Mouse (Mus musculus): ENCODE data around the gene Fam131b. TPM values are rescaled to one million over a fixed set of nuclear protein-coding genes. Genes with fewer than 3 reads are reported as not detected.

Gene Fam131b
- total and polyA plus RNA-seq, 3 experiments = 0.04 to 0.09 (median 0.05) TPM

DNA sequence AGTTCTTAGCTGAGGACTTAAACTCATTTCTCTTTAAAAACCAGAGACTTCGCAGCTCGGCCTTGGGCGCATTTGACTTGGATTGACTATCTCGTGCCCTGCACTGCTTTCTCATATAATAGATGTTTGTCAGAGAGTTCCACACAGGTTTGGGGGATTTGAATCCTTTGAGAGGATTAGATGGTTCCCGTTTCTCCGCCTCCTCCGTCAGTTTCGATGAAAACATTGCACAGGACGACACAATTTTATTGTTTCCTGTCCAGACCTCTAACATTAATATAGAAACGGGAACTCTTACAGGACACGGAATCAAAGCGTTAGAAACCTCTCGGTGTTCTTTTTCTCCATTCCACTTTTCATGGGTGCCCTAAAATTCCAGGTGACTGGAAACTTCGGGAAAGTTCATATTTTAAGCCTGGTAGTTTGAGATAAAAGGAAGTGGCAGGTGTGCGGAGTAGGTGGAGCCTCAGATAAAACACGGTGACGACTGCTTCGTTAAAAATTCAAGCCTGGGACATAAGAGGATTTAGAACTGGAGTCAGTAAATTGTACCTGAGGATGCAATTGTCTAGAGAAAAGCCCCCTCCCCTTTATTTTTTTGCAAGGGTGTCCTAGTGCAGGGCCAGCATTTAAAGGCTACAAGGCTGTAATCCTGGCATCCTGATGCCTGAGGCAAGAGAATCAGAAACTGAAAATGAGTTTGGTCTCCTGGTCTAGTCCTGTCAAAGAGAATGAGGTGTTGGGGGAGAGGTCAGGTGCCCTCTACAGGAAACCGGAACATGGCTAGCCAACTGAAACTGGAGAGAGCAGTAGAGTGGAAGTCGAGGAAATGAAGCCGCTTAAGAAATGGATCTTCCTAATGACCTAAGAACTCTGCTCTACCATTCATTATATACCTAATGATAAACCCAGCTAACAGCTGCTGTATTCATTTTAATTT is 58.8 kb downstream of the Fam131b start:
- Histone ChIP-seq H3K79me2 (replicated peaks; ENCODE audit: control insufficient read depth, extremely low read depth, insufficient read depth, poor library complexity, severe bottlenecking) (peaks cover 19% of the 10 kb centered on the region), H3K9me3 (replicated peaks; ENCODE audit: low read length) (no peaks in the 10 kb centered on the region), H3K9ac (ENCODE audit: insufficient read depth, low read depth) (peak overlapping the region; percentile 98), H3K4me2 (ENCODE audit: insufficient read depth, low read depth, poor library complexity, severe bottlenecking) (peak overlapping the region; percentile 91), H3K4me1 (ENCODE audit: control insufficient read depth in 1 of 2, insufficient read depth in 2 of 2) (peaks cover 0 to 25% of the 10 kb centered on the region in 2 experiments; a peak in 2 of 4 replicates), H3K27ac (ENCODE audit: insufficient read depth, low read depth) (peak overlapping the region; percentile 32), H3K27me3 (replicated peaks) (no peaks in the 10 kb centered on the region), H3K36me3 (replicated peaks in 1 of 2; ENCODE audit: control insufficient read depth in 1 of 2, insufficient read depth in 1 of 2, low read length in 1 of 2) (peaks cover 30 to 35% of the 10 kb centered on the region in 2 experiments), H3K4me3 (replicated peaks in 1 of 3; ENCODE audit: low read depth in 2 of 3, low read length in 2 of 3, poor library complexity in 1 of 3) (peak overlapping the region; percentile 75 to 99 (median 91))
- dilution Hi-C loops (cut with MboI; ENCODE audit: extremely low pct_ligation_motif_present, extremely low pct_unique_long_range_greater_than_20kb, low sequenced_read_pairs) = no loop called here
- in situ Hi-C loops (cut with MboI; ENCODE audit: low pct_ligation_motif_present, low pct_unique_long_range_greater_than_20kb, low sequenced_read_pairs) = no loop called here
- peak; percentile 36 for DNase-seq (ENCODE audit: extremely low read depth)
- TF ChIP-seq CTCF (conservative IDR thresholded peaks at IDR 0.05 in 1 of 2, IDR thresholded peaks at IDR 0.05 in 1 of 2; ENCODE audit: low read depth in 2 of 2, low read length in 2 of 2) (0 out of 4 replicates have a peak, but pooled peaks of 1 of the 2 experiments have one; percentile 26), SIN3A (IDR thresholded peaks at IDR 0.05; ENCODE audit: low read length) (peak; percentile 35), NRF1 (IDR thresholded peaks at IDR 0.05; ENCODE audit: low read depth, low read length) (no peak)

Other genes with a start within 250 kb of the Fam131b start
- gene Tas2r139, start 183.7 kb downstream of the Fam131b start, total RNA-seq (2012; rRNA removed) = not detected in 2 replicates
- not detected in 2 replicates for gene Tas2r139, start 183.7 kb downstream of the Fam131b start, total RNA-seq (2014; rRNA removed)
- not detected in 2 replicates for gene Tas2r139, start 183.7 kb downstream of the Fam131b start, polyA plus RNA-seq (2012; ENCODE audit: insufficient read length, low read depth)
- gene Tas2r144, start 109.3 kb downstream of the Fam131b start, total RNA-seq (2012; rRNA removed) = not detected in 2 replicates
- gene Tas2r144, start 109.3 kb downstream of the Fam131b start, total RNA-seq (2014; rRNA removed) = not detected in 2 replicates
- not detected in 2 replicates for gene Tas2r144, start 109.3 kb downstream of the Fam131b start, polyA plus RNA-seq (2012; ENCODE audit: insufficient read length, low read depth)
- gene Gstk1, start 78.7 kb downstream of the Fam131b start, total RNA-seq (2012; rRNA removed) = 0.71 and 0.85 TPM in 2 replicates
- 0.55 and 1.0 TPM in 2 replicates for gene Gstk1, start 78.7 kb downstream of the Fam131b start, total RNA-seq (2014; rRNA removed)
- gene Gstk1, start 78.7 kb downstream of the Fam131b start, polyA plus RNA-seq (2012; ENCODE audit: insufficient read length, low read depth) = 0.44 and 0.59 TPM in 2 replicates
- not detected in 2 replicates for gene Tmem139, start 62.7 kb downstream of the Fam131b start, total RNA-seq (2012; rRNA removed)
- not detected in 2 replicates for gene Tmem139, start 62.7 kb downstream of the Fam131b start, total RNA-seq (2014; rRNA removed)
- 0.20 TPM in 1 of 2 replicates, not detected in the other for gene Tmem139, start 62.7 kb downstream of the Fam131b start, polyA plus RNA-seq (2012; ENCODE audit: insufficient read length, low read depth)
- 22.6 and 24.7 TPM in 2 replicates for gene Casp2, start 59.7 kb downstream of the Fam131b start, total RNA-seq (2012; rRNA removed)
- 42.8 and 47.8 TPM in 2 replicates for gene Casp2, start 59.7 kb downstream of the Fam131b start, total RNA-seq (2014; rRNA removed)
- gene Casp2, start 59.7 kb downstream of the Fam131b start, polyA plus RNA-seq (2012; ENCODE audit: insufficient read length, low read depth) = 29.0 and 31.6 TPM in 2 replicates
- gene Clcn1, start 38.0 kb downstream of the Fam131b start, total RNA-seq (2012; rRNA removed) = 0.04 TPM in 2 replicates
- gene Clcn1, start 38.0 kb downstream of the Fam131b start, total RNA-seq (2014; rRNA removed) = 0.08 and 0.18 TPM in 2 replicates
- 0.26 and 0.50 TPM in 2 replicates for gene Clcn1, start 38.0 kb downstream of the Fam131b start, polyA plus RNA-seq (2012; ENCODE audit: insufficient read length, low read depth)
- gene Zyx, start 25.0 kb upstream of the Fam131b start, total RNA-seq (2012; rRNA removed) = 1.8 and 2.2 TPM in 2 replicates
- 0.86 and 1.1 TPM in 2 replicates for gene Zyx, start 25.0 kb upstream of the Fam131b start, total RNA-seq (2014; rRNA removed)
- 8.0 and 11.4 TPM in 2 replicates for gene Zyx, start 25.0 kb upstream of the Fam131b start, polyA plus RNA-seq (2012; ENCODE audit: insufficient read length, low read depth)
- not detected in 2 replicates for gene Epha1, start 48.6 kb upstream of the Fam131b start, total RNA-seq (2012; rRNA removed)
- not detected in 2 replicates for gene Epha1, start 48.6 kb upstream of the Fam131b start, total RNA-seq (2014; rRNA removed)
- not detected in 2 replicates for gene Epha1, start 48.6 kb upstream of the Fam131b start, polyA plus RNA-seq (2012; ENCODE audit: insufficient read length, low read depth)
- not detected in 2 replicates for gene Tas2r143, start 75.6 kb upstream of the Fam131b start, total RNA-seq (2012; rRNA removed)
- not detected in 2 replicates for gene Tas2r143, start 75.6 kb upstream of the Fam131b start, total RNA-seq (2014; rRNA removed)
- not detected in 2 replicates for gene Tas2r143, start 75.6 kb upstream of the Fam131b start, polyA plus RNA-seq (2012; ENCODE audit: insufficient read length, low read depth)
- gene Tas2r135, start 80.8 kb upstream of the Fam131b start, total RNA-seq (2012; rRNA removed) = not detected in 2 replicates
- not detected in 2 replicates for gene Tas2r135, start 80.8 kb upstream of the Fam131b start, total RNA-seq (2014; rRNA removed)
- gene Tas2r135, start 80.8 kb upstream of the Fam131b start, polyA plus RNA-seq (2012; ENCODE audit: insufficient read length, low read depth) = not detected in 2 replicates
- not detected in 2 replicates for gene Tas2r126, start 109.9 kb upstream of the Fam131b start, total RNA-seq (2012; rRNA removed)
- not detected in 2 replicates for gene Tas2r126, start 109.9 kb upstream of the Fam131b start, total RNA-seq (2014; rRNA removed)
- gene Tas2r126, start 109.9 kb upstream of the Fam131b start, polyA plus RNA-seq (2012; ENCODE audit: insufficient read length, low read depth) = not detected in 2 replicates
- gene Olfr458, start 140.6 kb upstream of the Fam131b start, total RNA-seq (2012; rRNA removed) = not detected in 2 replicates
- gene Olfr458, start 140.6 kb upstream of the Fam131b start, total RNA-seq (2014; rRNA removed) = not detected in 2 replicates
- not detected in 2 replicates for gene Olfr458, start 140.6 kb upstream of the Fam131b start, polyA plus RNA-seq (2012; ENCODE audit: insufficient read length, low read depth)
- not detected in 2 replicates for gene Olfr457, start 151.7 kb upstream of the Fam131b start, total RNA-seq (2012; rRNA removed)
- gene Olfr457, start 151.7 kb upstream of the Fam131b start, total RNA-seq (2014; rRNA removed) = not detected in 2 replicates
- gene Olfr457, start 151.7 kb upstream of the Fam131b start, polyA plus RNA-seq (2012; ENCODE audit: insufficient read length, low read depth) = not detected in 2 replicates
- not detected in 2 replicates for gene Olfr456, start 162.6 kb upstream of the Fam131b start, total RNA-seq (2012; rRNA removed)
- not detected in 2 replicates for gene Olfr456, start 162.6 kb upstream of the Fam131b start, total RNA-seq (2014; rRNA removed)
- not detected in 2 replicates for gene Olfr456, start 162.6 kb upstream of the Fam131b start, polyA plus RNA-seq (2012; ENCODE audit: insufficient read length, low read depth)
- not detected in 2 replicates for gene Olfr455, start 222.9 kb upstream of the Fam131b start, total RNA-seq (2012; rRNA removed)
- not detected in 2 replicates for gene Olfr455, start 222.9 kb upstream of the Fam131b start, total RNA-seq (2014; rRNA removed)
- not detected in 2 replicates for gene Olfr455, start 222.9 kb upstream of the Fam131b start, polyA plus RNA-seq (2012; ENCODE audit: insufficient read length, low read depth)